Mouse (Mus musculus): ENCODE measurements around the gene Carnmt1. TPM values are rescaled to one million over a fixed set of nuclear protein-coding genes. Genes with fewer than 3 reads are reported as not detected.

The Carnmt1 gene
- total RNA-seq, 2 experiments from 2014 or later = 10.8 to 15.0 TPM

- DNase-seq (ENCODE audit: extremely low spot score in 1 of 2, low spot score in 1 of 2) = no peak
These were observed 41.0 kb downstream of the Carnmt1 start for GRCm38 (mm10) chr19:18711589-18711988.

GRCm38 (mm10) chr19:18712153-18712865 is 41.7 kb downstream of the Carnmt1 start:
- DNase-seq (ENCODE audit: extremely low spot score in 1 of 2, low spot score in 1 of 2) = no peak

GRCm38 (mm10) chr19:18712866-18713300 is 42.3 kb downstream of the Carnmt1 start, which contains the start of gene D030056L22Rik:
Gene D030056L22Rik, plus strand, starts transcription at chr19:18713193.
- peak; percentile 95 to 96 for DNase-seq (ENCODE audit: extremely low spot score in 1 of 2, low spot score in 1 of 2)

GRCm38 (mm10) chr19:18713357-18713756 is 42.8 kb downstream of the Carnmt1 start:
- DNase-seq (ENCODE audit: extremely low spot score in 1 of 2, low spot score in 1 of 2) = peak in 1 of 2 experiments; percentile 38

- DNase-seq (ENCODE audit: extremely low spot score in 1 of 2, low spot score in 1 of 2) = peak; percentile 13 to 78
These were observed 45.8 kb downstream of the Carnmt1 start for GRCm38 (mm10) chr19:18716374-18716773.

GRCm38 (mm10) chr19:18720337-18720736 is 49.8 kb downstream of the Carnmt1 start:
- no peak for DNase-seq (ENCODE audit: extremely low spot score in 1 of 2, low spot score in 1 of 2)

GRCm38 (mm10) chr19:18725186-18725585 is 54.6 kb downstream of the Carnmt1 start:
- no peak for DNase-seq (ENCODE audit: extremely low spot score in 1 of 2, low spot score in 1 of 2)

- no peak for DNase-seq (ENCODE audit: extremely low spot score in 1 of 2, low spot score in 1 of 2)
These were observed 59.7 kb downstream of the Carnmt1 start for GRCm38 (mm10) chr19:18730255-18730654.

GRCm38 (mm10) chr19:18731077-18731476 is 60.5 kb downstream of the Carnmt1 start:
- DNase-seq (ENCODE audit: extremely low spot score in 1 of 2, low spot score in 1 of 2) = no peak

- no peak for DNase-seq (ENCODE audit: extremely low spot score in 1 of 2, low spot score in 1 of 2)
These were observed 65.3 kb downstream of the Carnmt1 start for GRCm38 (mm10) chr19:18735901-18736300.

- DNase-seq (ENCODE audit: extremely low spot score in 1 of 2, low spot score in 1 of 2) = no peak
These were observed 68.6 kb downstream of the Carnmt1 start for GRCm38 (mm10) chr19:18739146-18739545.

- no peak for DNase-seq (ENCODE audit: extremely low spot score in 1 of 2, low spot score in 1 of 2)
These were observed 73.4 kb downstream of the Carnmt1 start for GRCm38 (mm10) chr19:18743946-18744345.

GRCm38 (mm10) chr19:18746576-18747340 is 76.2 kb downstream of the Carnmt1 start:
- no peak for DNase-seq (ENCODE audit: extremely low spot score in 1 of 2, low spot score in 1 of 2)

GRCm38 (mm10) chr19:18747379-18747778 is 76.8 kb downstream of the Carnmt1 start:
- no peak for DNase-seq (ENCODE audit: extremely low spot score in 1 of 2, low spot score in 1 of 2)

- no peak for DNase-seq (ENCODE audit: extremely low spot score in 1 of 2, low spot score in 1 of 2)
These were observed 79.2 kb downstream of the Carnmt1 start, which contains the start of gene Trpm6 for GRCm38 (mm10) chr19:18749598-18750339. Gene Trpm6, plus strand, starts transcription at chr19:18749983.

Other genes with a start within 250 kb of the Carnmt1 start
- 10 to 100 TPM; 29.2 to 30.5 TPM for gene Ostf1, start 38.9 kb upstream of the Carnmt1 start, total RNA-seq (2021)
- gene Nmrk1, start 38.8 kb upstream of the Carnmt1 start, total RNA-seq (2021) = 1 to 10 TPM; 6.5 to 7.2 TPM
- gene D030056L22Rik, start 42.4 kb downstream of the Carnmt1 start, total RNA-seq (2021) = 10 to 100 TPM; 20.6 to 23.5 TPM
- gene Trpm6, start 79.2 kb downstream of the Carnmt1 start, total RNA-seq (2021) = under 1 TPM; 0.17 to 0.28 TPM